ENCODE assay signal across 7 mouse cellular contexts in the genomic region with DNA sequence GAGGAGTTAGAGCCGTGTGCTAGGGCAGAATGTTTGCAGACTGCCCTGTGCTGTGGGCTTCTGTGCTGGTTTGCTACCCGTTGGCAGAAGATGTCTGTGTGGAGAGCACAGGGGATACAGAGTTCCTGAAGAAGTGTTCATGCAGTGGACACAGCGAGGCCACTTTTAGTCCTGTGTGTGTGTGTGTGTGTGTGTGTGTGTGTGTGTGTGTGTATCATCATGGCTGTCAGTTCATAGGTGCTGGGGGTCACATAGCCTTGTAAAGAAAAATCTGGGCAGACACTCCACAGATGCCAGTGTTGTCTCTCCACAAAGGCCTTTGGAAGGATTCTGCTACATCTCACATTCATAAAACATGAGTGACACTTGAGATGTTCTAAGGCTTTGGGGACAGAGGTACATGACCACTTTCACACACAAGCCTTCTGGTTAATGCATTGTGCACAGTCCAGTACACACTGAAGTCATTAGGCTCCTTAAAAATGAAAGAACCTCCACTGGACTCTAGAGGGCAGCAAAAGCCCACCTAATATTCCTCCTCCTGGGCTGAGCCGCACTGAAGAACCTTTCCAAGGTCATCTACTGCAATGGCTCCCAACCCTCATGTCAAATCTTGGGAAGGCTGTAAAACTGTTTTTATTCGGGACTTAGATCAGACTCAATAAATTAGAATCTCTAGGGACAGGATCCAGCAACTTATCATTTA. TPM values are rescaled to one million over a fixed set of nuclear protein-coding genes. Genes with fewer than 3 reads are reported as not detected.
DNase-seq lines count a peak whose midpoint lies in the region; ATAC-seq and TF ChIP-seq lines count a peak whose summit lies in the region.

No protein-coding gene starts in this region.

- peak; percentile 73 for TF ChIP-seq CTCF in lung, embryonic 14.5 days (IDR thresholded peaks at IDR 0.05; ENCODE audit: low read depth)

- peak; percentile 76 for ATAC-seq in forebrain, embryonic 11.5 days (replicated peaks; ENCODE audit: low FRiP score)
- ATAC-seq in hindbrain, embryonic 11.5 days (ENCODE audit: low FRiP score) = peak; percentile 78
- ATAC-seq in lung, embryonic 14.5 days (ENCODE audit: insufficient read depth) = peak; percentile 79

- no peak overlapping the region for H3K9ac ChIP-seq in forebrain, embryonic 11.5 days (ENCODE audit: low read length)
- no peak overlapping the region for H3K9ac ChIP-seq in hindbrain, embryonic 11.5 days (ENCODE audit: low read depth, low read length)
- H3K9ac ChIP-seq in lung, embryonic 14.5 days = no peak overlapping the region

- no peak overlapping the region for H3K4me2 ChIP-seq in forebrain, embryonic 11.5 days (ENCODE audit: low read depth, low read length, severe bottlenecking)
- H3K4me2 ChIP-seq in hindbrain, embryonic 11.5 days (replicated peaks; ENCODE audit: low read depth, low read length) = no peak overlapping the region
- H3K4me2 ChIP-seq in lung, embryonic 14.5 days = no peak overlapping the region

- no peak overlapping the region for H3K4me3 ChIP-seq in forebrain, embryonic 11.5 days (ENCODE audit: low read depth, low read length)
- H3K4me3 ChIP-seq in hindbrain, embryonic 11.5 days (ENCODE audit: low read depth, low read length) = no peak overlapping the region
- no peak overlapping the region for H3K4me3 ChIP-seq in lung, embryonic 14.5 days (ENCODE audit: low read depth, low read length)

- no peaks in the 10 kb centered on the region for H3K4me1 ChIP-seq in forebrain, embryonic 11.5 days (replicated peaks; ENCODE audit: control insufficient read depth, insufficient read depth, low read length)
- no peaks in the 10 kb centered on the region for H3K4me1 ChIP-seq in hindbrain, embryonic 11.5 days (replicated peaks; ENCODE audit: control insufficient read depth, insufficient read depth, low read length)
- no peaks in the 10 kb centered on the region for H3K4me1 ChIP-seq in lung, embryonic 14.5 days (ENCODE audit: insufficient read depth)

- 40% methylated on average over 5 of the region's 5 CpGs for WGBS in forebrain, embryonic 11.5 days
- WGBS in hindbrain, embryonic 11.5 days = 41% methylated on average over 5 of the region's 5 CpGs
- WGBS in lung, embryonic 14.5 days = 30% methylated on average over 5 of the region's 5 CpGs

- DNase-seq in NIH3T3 (ENCODE audit: low read depth) = peak; percentile 73
- DNase-seq in c-Kit-positive CD71-positive TER-119-negative erythroid progenitor cells, embryonic 14.5 days (ENCODE audit: low read depth) = peak; percentile 36
- DNase-seq in forebrain, embryonic 11.5 days (ENCODE audit: low spot score) = peak; percentile 74
- peak; percentile 84 for DNase-seq in hindbrain, embryonic 11.5 days (ENCODE audit: low spot score)
- peak; percentile 40 to 74 for DNase-seq in layer of hippocampus, adult 18-20 months (ENCODE audit: low spot score in 2 of 2)
- DNase-seq in lung, embryonic 14.5 days = peak; percentile 89
- DNase-seq in retina, adult 2 months (ENCODE audit: low read depth, low spot score) = peak; percentile 63

- H3K27ac ChIP-seq in forebrain, embryonic 11.5 days (ENCODE audit: low read depth, low read length) = no peak overlapping the region
- no peak overlapping the region for H3K27ac ChIP-seq in hindbrain, embryonic 11.5 days (ENCODE audit: low read depth, low read length)
- H3K27ac ChIP-seq in lung, embryonic 14.5 days (ENCODE audit: low read depth) = no peak overlapping the region

- H3K9me3 ChIP-seq in forebrain, embryonic 11.5 days (ENCODE audit: control insufficient read depth, low read length) = no peaks in the 10 kb centered on the region
- H3K9me3 ChIP-seq in hindbrain, embryonic 11.5 days (ENCODE audit: control insufficient read depth, low read length) = no peaks in the 10 kb centered on the region
- H3K9me3 ChIP-seq in lung, embryonic 14.5 days (ENCODE audit: low read depth, low read length) = no peaks in the 10 kb centered on the region

- H3K27me3 ChIP-seq in forebrain, embryonic 11.5 days (ENCODE audit: control insufficient read depth, insufficient read depth, low read length) = no peaks in the 10 kb centered on the region
- H3K27me3 ChIP-seq in hindbrain, embryonic 11.5 days (ENCODE audit: control insufficient read depth, insufficient read depth, low read length) = no peaks in the 10 kb centered on the region
- H3K27me3 ChIP-seq in lung, embryonic 14.5 days (ENCODE audit: insufficient read depth, low read length) = no peaks in the 10 kb centered on the region

- H3K36me3 ChIP-seq in forebrain, embryonic 11.5 days (ENCODE audit: control insufficient read depth, insufficient read depth, low read length) = no peaks in the 10 kb centered on the region
- no peaks in the 10 kb centered on the region for H3K36me3 ChIP-seq in hindbrain, embryonic 11.5 days (ENCODE audit: control insufficient read depth, insufficient read depth, low read length)
- no peaks in the 10 kb centered on the region for H3K36me3 ChIP-seq in lung, embryonic 14.5 days (ENCODE audit: insufficient read depth)

RNA-seq across cellular contexts. Expression of a gene that starts 2.7 kb away (rescaled TPM):
- 0.84 and 1.00 TPM in 2 replicates for polyA plus RNA-seq in forebrain, embryonic 11.5 days (2014; fragmentation: Nextera tagmentation; extraction: Ambion mirVana)
- polyA plus RNA-seq in hindbrain, embryonic 11.5 days (2014; fragmentation: Nextera tagmentation; extraction: Ambion mirVana) = 0.93 and 1.1 TPM in 2 replicates
- under 1 TPM; 0.30 to 0.52 TPM for total RNA-seq in layer of hippocampus, adult 18-20 months (2021)
- polyA plus RNA-seq in lung, embryonic 14.5 days (2014; fragmentation: Nextera tagmentation; extraction: Ambion mirVana) = 0.25 and 0.42 TPM in 2 replicates

RNA-seq across cellular contexts. Expression of a gene that starts 20.2 kb away (rescaled TPM):
- 0.33 and 0.43 TPM in 2 replicates for polyA plus RNA-seq in forebrain, embryonic 11.5 days (2014; fragmentation: Nextera tagmentation; extraction: Ambion mirVana)
- polyA plus RNA-seq in hindbrain, embryonic 11.5 days (2014; fragmentation: Nextera tagmentation; extraction: Ambion mirVana) = 0.70 and 0.71 TPM in 2 replicates
- 1 to 10 TPM in 1 of 2 experiments, under 1 TPM in 1; 0.68 to 1.0 TPM for total RNA-seq in layer of hippocampus, adult 18-20 months (2021)
- 0.12 and 0.38 TPM in 2 replicates for polyA plus RNA-seq in lung, embryonic 14.5 days (2014; fragmentation: Nextera tagmentation; extraction: Ambion mirVana)

RNA-seq across cellular contexts. Expression of a gene that starts 23.1 kb away (rescaled TPM):
- 0.08 and 0.28 TPM in 2 replicates for polyA plus RNA-seq in forebrain, embryonic 11.5 days (2014; fragmentation: Nextera tagmentation; extraction: Ambion mirVana)
- 0.06 TPM in 1 of 2 replicates, not detected in the other for polyA plus RNA-seq in hindbrain, embryonic 11.5 days (2014; fragmentation: Nextera tagmentation; extraction: Ambion mirVana)
- total RNA-seq in layer of hippocampus, adult 18-20 months (2021) = under 1 TPM in 1 of 2 experiments, not detected in 1; 0.10 TPM
- 0.05 TPM in 1 of 2 replicates, not detected in the other for polyA plus RNA-seq in lung, embryonic 14.5 days (2014; fragmentation: Nextera tagmentation; extraction: Ambion mirVana)

RNA-seq across cellular contexts. Expression of a gene that starts 39.7 kb away (rescaled TPM):
- polyA plus RNA-seq in forebrain, embryonic 11.5 days (2014; fragmentation: Nextera tagmentation; extraction: Ambion mirVana) = 1.3 and 2.1 TPM in 2 replicates
- 3.0 and 4.4 TPM in 2 replicates for polyA plus RNA-seq in hindbrain, embryonic 11.5 days (2014; fragmentation: Nextera tagmentation; extraction: Ambion mirVana)
- total RNA-seq in layer of hippocampus, adult 18-20 months (2021) = 100 to 1,000 TPM; 162 to 167 TPM
- polyA plus RNA-seq in lung, embryonic 14.5 days (2014; fragmentation: Nextera tagmentation; extraction: Ambion mirVana) = 0.43 and 0.53 TPM in 2 replicates

Comparison
In these comparisons a context has a peak if more than half of its experiments do, and no peak if none do; other contexts are left out.
1. DNase-seq: peak in every context shown above with its lines; median percentile 89 in lung, embryonic 14.5 days; 84 in hindbrain, embryonic 11.5 days; 74 in forebrain, embryonic 11.5 days; 73 in NIH3T3; 63 in retina, adult 2 months; 57 in layer of hippocampus, adult 18-20 months; 36 in c-Kit-positive CD71-positive TER-119-negative erythroid progenitor cells, embryonic 14.5 days.